Mouse (Mus musculus): Measurements from ENCODE around the gene Olfr1264. TPM values are rescaled to one million over a fixed set of nuclear protein-coding genes. Genes with fewer than 3 reads are reported as not detected.

The Olfr1264 gene
- not detected in 2 replicates for polyA plus RNA-seq (2014; fragmentation: Nextera tagmentation; extraction: Ambion mirVana)

GRCm38 (mm10) chr2:90025477-90025876 is at the start of gene Olfr1264:
Gene Olfr1264, minus strand, starts transcription at chr2:90025577.
- WGBS, result 67% methylated on average over 2 of the region's 2 CpGs
- Histone ChIP-seq H3K36me3 (ENCODE audit: insufficient read depth) (no peaks in the 10 kb centered on the region), H3K4me2 (no peak within 1 kb of the TSS), H3K9me3 (ENCODE audit: low read depth, low read length) (no peaks in the 10 kb centered on the region), H3K4me1 (ENCODE audit: insufficient read depth) (no peaks in the 10 kb centered on the region), H3K27ac (ENCODE audit: low read depth) (no peak within 1 kb of the TSS), H3K27me3 (ENCODE audit: insufficient read depth, low read length) (no peaks in the 10 kb centered on the region), H3K9ac (no peak within 1 kb of the TSS), H3K4me3 (ENCODE audit: low read depth, low read length) (no peak within 1 kb of the TSS)
- no peak for DNase-seq
- no peak for ATAC-seq (ENCODE audit: insufficient read depth)
- TF ChIP-seq CTCF (IDR thresholded peaks at IDR 0.05; ENCODE audit: low read depth), result no peak

- no peak for DNase-seq
- 45% methylated on average over 2 of the region's 2 CpGs for WGBS
- Histone ChIP-seq H3K36me3 (ENCODE audit: insufficient read depth) (no peaks in the 10 kb centered on the region), H3K9me3 (ENCODE audit: low read depth, low read length) (no peaks in the 10 kb centered on the region), H3K4me3 (ENCODE audit: low read depth, low read length) (no peak overlapping the region), H3K4me1 (ENCODE audit: insufficient read depth) (no peaks in the 10 kb centered on the region), H3K27me3 (ENCODE audit: insufficient read depth, low read length) (no peaks in the 10 kb centered on the region), H3K27ac (ENCODE audit: low read depth) (no peak overlapping the region), H3K9ac (no peak overlapping the region), H3K4me2 (no peak overlapping the region)
- no peak for ATAC-seq (ENCODE audit: insufficient read depth)
- TF ChIP-seq CTCF (IDR thresholded peaks at IDR 0.05; ENCODE audit: low read depth), result no peak
These were observed 44.7 kb upstream of the Olfr1264 start for GRCm38 (mm10) chr2:90070065-90070464.

- H3K4me2 ChIP-seq, result no peak within 1 kb of the TSS
- DNase-seq (no peak), ATAC-seq (ENCODE audit: insufficient read depth) (no peak)
- no peak for TF ChIP-seq CTCF (IDR thresholded peaks at IDR 0.05; ENCODE audit: low read depth)
- no peaks in the 10 kb centered on the region for H3K36me3 ChIP-seq (ENCODE audit: insufficient read depth)
- H3K9ac ChIP-seq, result no peak within 1 kb of the TSS
- no peaks in the 10 kb centered on the region for H3K9me3 ChIP-seq (ENCODE audit: low read depth, low read length)
- no peak within 1 kb of the TSS for H3K27ac ChIP-seq (ENCODE audit: low read depth)
- no peaks in the 10 kb centered on the region for H3K27me3 ChIP-seq (ENCODE audit: insufficient read depth, low read length)
- no peak within 1 kb of the TSS for H3K4me3 ChIP-seq (ENCODE audit: low read depth, low read length)
- H3K4me1 ChIP-seq (ENCODE audit: insufficient read depth), result no peaks in the 10 kb centered on the region
These were observed 38.1 kb upstream of the Olfr1264 start, which contains the start of gene Olfr140 for GRCm38 (mm10) chr2:90063494-90063893. Gene Olfr140, minus strand, starts transcription at chr2:90063594.

GRCm38 (mm10) chr2:90035037-90035436 is 9.7 kb upstream of the Olfr1264 start, which contains the start of gene Olfr1265:
Gene Olfr1265, plus strand, starts transcription at chr2:90035337.
- Histone ChIP-seq H3K9ac (no peak within 1 kb of the TSS), H3K9me3 (ENCODE audit: low read depth, low read length) (no peaks in the 10 kb centered on the region), H3K4me1 (ENCODE audit: insufficient read depth) (no peaks in the 10 kb centered on the region), H3K4me3 (ENCODE audit: low read depth, low read length) (no peak within 1 kb of the TSS), H3K27ac (ENCODE audit: low read depth) (no peak within 1 kb of the TSS), H3K36me3 (ENCODE audit: insufficient read depth) (no peaks in the 10 kb centered on the region), H3K4me2 (no peak within 1 kb of the TSS), H3K27me3 (ENCODE audit: insufficient read depth, low read length) (no peaks in the 10 kb centered on the region)
- no peak for DNase-seq
- TF ChIP-seq CTCF (IDR thresholded peaks at IDR 0.05; ENCODE audit: low read depth), result no peak
- ATAC-seq (ENCODE audit: insufficient read depth), result no peak

- WGBS, result 70% methylated on average over 2 of the region's 2 CpGs
- DNase-seq, result no peak
These were observed 13.5 kb downstream of the Olfr1264 start, which contains the start of gene Olfr1263 for GRCm38 (mm10) chr2:90011831-90012230. Gene Olfr1263, plus strand, starts transcription at chr2:90012131.

DNA sequence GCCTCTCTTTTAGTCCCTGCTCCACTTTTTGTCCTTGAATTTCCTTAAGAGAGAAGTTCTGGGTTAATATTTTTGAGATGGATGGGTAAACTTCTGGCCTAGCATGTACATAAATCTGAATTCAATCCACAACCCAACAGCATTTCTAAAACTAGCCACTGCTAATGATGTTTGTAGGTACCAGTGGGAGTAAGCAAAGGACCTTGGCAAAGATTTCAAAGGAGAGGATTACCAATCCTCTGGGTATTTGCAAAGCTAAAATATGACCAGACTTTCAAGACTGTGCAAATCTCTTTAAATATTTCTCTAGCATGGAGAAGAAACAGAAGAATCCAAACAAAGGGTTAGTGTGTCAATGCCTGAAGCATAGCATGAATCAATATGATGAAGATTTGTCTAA is 25.5 kb downstream of the Olfr1264 start, which contains the start of gene Olfr1262:
TSS of gene Olfr1262 (plus strand) at position 301 of the 400 bp plus-strand sequence.
- H3K4me3 ChIP-seq (ENCODE audit: low read depth, low read length), result no peak within 1 kb of the TSS
- H3K36me3 ChIP-seq (ENCODE audit: insufficient read depth), result no peaks in the 10 kb centered on the region
- H3K27me3 ChIP-seq (ENCODE audit: insufficient read depth, low read length), result no peaks in the 10 kb centered on the region
- H3K9ac ChIP-seq, result no peak within 1 kb of the TSS
- H3K27ac ChIP-seq (ENCODE audit: low read depth), result no peak within 1 kb of the TSS
- TF ChIP-seq CTCF (IDR thresholded peaks at IDR 0.05; ENCODE audit: low read depth), result no peak
- no peaks in the 10 kb centered on the region for H3K9me3 ChIP-seq (ENCODE audit: low read depth, low read length)
- no peaks in the 10 kb centered on the region for H3K4me1 ChIP-seq (ENCODE audit: insufficient read depth)
- no peak for ATAC-seq (ENCODE audit: insufficient read depth)
- no peak for DNase-seq
- H3K4me2 ChIP-seq, result no peak within 1 kb of the TSS

More at GRCm38 (mm10) chr2:90011831-90012230, 13.5 kb downstream of the Olfr1264 start, which contains the start of gene Olfr1263:
- no peaks in the 10 kb centered on the region for H3K9me3 ChIP-seq (ENCODE audit: low read depth, low read length)
- TF ChIP-seq CTCF (IDR thresholded peaks at IDR 0.05; ENCODE audit: low read depth), result no peak
- no peaks in the 10 kb centered on the region for H3K36me3 ChIP-seq (ENCODE audit: insufficient read depth)
- H3K4me2 ChIP-seq, result no peak within 1 kb of the TSS
- no peaks in the 10 kb centered on the region for H3K27me3 ChIP-seq (ENCODE audit: insufficient read depth, low read length)
- no peak within 1 kb of the TSS for H3K9ac ChIP-seq
- H3K4me3 ChIP-seq (ENCODE audit: low read depth, low read length), result no peak within 1 kb of the TSS
- ATAC-seq (ENCODE audit: insufficient read depth), result no peak
- no peak within 1 kb of the TSS for H3K27ac ChIP-seq (ENCODE audit: low read depth)
- H3K4me1 ChIP-seq (ENCODE audit: insufficient read depth), result no peaks in the 10 kb centered on the region

- no peak for TF ChIP-seq CTCF (IDR thresholded peaks at IDR 0.05; ENCODE audit: low read depth)
- Histone ChIP-seq H3K9ac (no peak within 1 kb of the TSS), H3K9me3 (ENCODE audit: low read depth, low read length) (no peaks in the 10 kb centered on the region), H3K4me2 (no peak within 1 kb of the TSS), H3K4me3 (ENCODE audit: low read depth, low read length) (no peak within 1 kb of the TSS), H3K4me1 (ENCODE audit: insufficient read depth) (no peaks in the 10 kb centered on the region), H3K36me3 (ENCODE audit: insufficient read depth) (no peaks in the 10 kb centered on the region), H3K27me3 (ENCODE audit: insufficient read depth, low read length) (no peaks in the 10 kb centered on the region), H3K27ac (ENCODE audit: low read depth) (no peak within 1 kb of the TSS)
- DNase-seq (no peak), ATAC-seq (ENCODE audit: insufficient read depth) (no peak)
These were observed 34.5 kb downstream of the Olfr1264 start, which contains the start of gene Olfr1261 for GRCm38 (mm10) chr2:89990921-89991320. Gene Olfr1261, plus strand, starts transcription at chr2:89991221.

Data from lung, embryonic 14.5 days (tissue).